Mouse (Mus musculus) embryonic facial prominence, embryonic 10.5 days (tissue): Measurements from ENCODE around the gene Nuak1. TPM values are rescaled to one million over a fixed set of nuclear protein-coding genes. Genes with fewer than 3 reads are reported as not detected.

Experiments
- DNase-seq: peaks from one replicate; pipeline ENCODE4 v3.0.0-alpha.2; 2017; ENCODE audit warnings: low spot score
- H3K27ac ChIP-seq: fragments of 300-500 bp; sonication (generic); replicated peaks from 2 replicates; pipeline ENCODE4 v1.5.1; 2016; ENCODE audit warnings: mild to moderate bottlenecking
- H3K27me3 ChIP-seq: fragments of 300-500 bp; sonication (generic); replicated peaks from 2 replicates; pipeline ENCODE4 v1.6.1; 2016; ENCODE audit warnings: low read depth, mild to moderate bottlenecking; ENCODE audit not compliant: poor library complexity, severe bottlenecking
- H3K36me3 ChIP-seq: fragments of 300-500 bp; sonication (generic); replicated peaks from 2 replicates; pipeline ENCODE4 v1.6.1; 2016; ENCODE audit warnings: mild to moderate bottlenecking, moderate library complexity
- H3K4me1 ChIP-seq: fragments of 300-500 bp; sonication (generic); 2 replicates; pipeline ENCODE4 v1.6.1; 2016
- H3K4me3 ChIP-seq: fragments of 300-500 bp; sonication (generic); 2 replicates; pipeline ENCODE4 v1.5.1; 2016; ENCODE audit warnings: mild to moderate bottlenecking, moderate library complexity
- H3K9me3 ChIP-seq: fragments of 300-500 bp; sonication (generic); 2 replicates; pipeline ENCODE4 v1.6.1; 2016; ENCODE audit warnings: mild to moderate bottlenecking
- WGBS: fragments of 180-500 bp; shearing (Covaris S2); methylation state at CpG from one replicate; pipeline ENCODE4 v1.1.7; 2016; 5-methylcytosine and 5-hydroxymethylcytosine counted together
- polyA plus RNA-seq: library from polyadenylated mRNA; unstranded; fragments of >200 nt; fragmentation: Nextera tagmentation; extraction: Ambion mirVana; gene quantifications from 2 replicates; pipeline ENCODE4 v1.2.1, GENCODE M21; 2016

Gene Nuak1
- polyA plus RNA-seq, 1 experiment from 2014 or later, result 2.7 TPM

GRCm38 (mm10) chr10:84467555-84468164, 27.3 kb upstream of the Nuak1 start:
- peak overlapping the region; percentile 65 for H3K27ac ChIP-seq
- H3K36me3 ChIP-seq, result no peaks in the 10 kb centered on the region
- no peaks in the 10 kb centered on the region for H3K27me3 ChIP-seq
- peaks cover 46% of the 10 kb centered on the region for H3K4me1 ChIP-seq
- no peak overlapping the region for H3K4me3 ChIP-seq
- peak; percentile 67 for DNase-seq
- H3K9me3 ChIP-seq, result no peaks in the 10 kb centered on the region
- 18% methylated on average over 6 of the region's 6 CpGs for WGBS

- 48% methylated on average over 4 of the region's 4 CpGs for WGBS
- DNase-seq, result no peak
- H3K4me1 ChIP-seq, result peaks cover 51% of the 10 kb centered on the region
- no peaks in the 10 kb centered on the region for H3K27me3 ChIP-seq
- H3K27ac ChIP-seq, result no peak overlapping the region
- H3K36me3 ChIP-seq, result no peaks in the 10 kb centered on the region
- H3K4me3 ChIP-seq, result no peak overlapping the region
- no peaks in the 10 kb centered on the region for H3K9me3 ChIP-seq
Measured at GRCm38 (mm10) chr10:84465511-84465910, 25.1 kb upstream of the Nuak1 start.

GRCm38 (mm10) chr10:84460420-84461101, 20.2 kb upstream of the Nuak1 start:
- no peaks in the 10 kb centered on the region for H3K36me3 ChIP-seq
- no peak overlapping the region for H3K4me3 ChIP-seq
- no peaks in the 10 kb centered on the region for H3K9me3 ChIP-seq
- H3K4me1 ChIP-seq, result peaks cover 27% of the 10 kb centered on the region
- WGBS, result 76% methylated on average over 8 of the region's 8 CpGs
- DNase-seq, result no peak
- H3K27ac ChIP-seq, result no peak overlapping the region
- H3K27me3 ChIP-seq, result no peaks in the 10 kb centered on the region

GRCm38 (mm10) chr10:84458094-84458493, 17.7 kb upstream of the Nuak1 start:
- H3K4me1 ChIP-seq, result peaks cover 13% of the 10 kb centered on the region; the same call in 1 of the 2 replicates
- 76% methylated on average over 5 of the region's 5 CpGs for WGBS
- no peaks in the 10 kb centered on the region for H3K36me3 ChIP-seq
- DNase-seq, result no peak
- no peak overlapping the region for H3K4me3 ChIP-seq
- no peak overlapping the region for H3K27ac ChIP-seq
- no peaks in the 10 kb centered on the region for H3K27me3 ChIP-seq
- H3K9me3 ChIP-seq, result no peaks in the 10 kb centered on the region

- Histone ChIP-seq H3K9me3 (no peaks in the 10 kb centered on the region), H3K27ac (no peak overlapping the region), H3K4me1 (peaks cover 13% of the 10 kb centered on the region; the same call in 1 of the 2 replicates), H3K36me3 (no peaks in the 10 kb centered on the region), H3K4me3 (no peak overlapping the region), H3K27me3 (no peaks in the 10 kb centered on the region)
- 85% methylated on average over 9 of the region's 9 CpGs for WGBS
- DNase-seq, result no peak
Measured at GRCm38 (mm10) chr10:84457539-84457938, 17.1 kb upstream of the Nuak1 start.

- DNase-seq, result no peak
- no peak overlapping the region for H3K27ac ChIP-seq
- peaks cover 15% of the 10 kb centered on the region; the same call in 1 of the 2 replicates for H3K4me1 ChIP-seq
- no peak overlapping the region for H3K4me3 ChIP-seq
- H3K9me3 ChIP-seq, result no peaks in the 10 kb centered on the region
- H3K27me3 ChIP-seq, result no peaks in the 10 kb centered on the region
- no peaks in the 10 kb centered on the region for H3K36me3 ChIP-seq
- 73% methylated on average over 9 of the region's 9 CpGs for WGBS
Measured at GRCm38 (mm10) chr10:84456632-84457320, 16.4 kb upstream of the Nuak1 start.

- H3K36me3 ChIP-seq, result no peaks in the 10 kb centered on the region
- no peak overlapping the region for H3K27ac ChIP-seq
Measured at GRCm38 (mm10) chr10:84451883-84452282, 11.5 kb upstream of the Nuak1 start.

GRCm38 (mm10) chr10:84450654-84451053, 10.3 kb upstream of the Nuak1 start:
- H3K4me1 ChIP-seq, result peaks cover 42% of the 10 kb centered on the region
- WGBS, result 3% methylated on average over 10 of the region's 10 CpGs

More at GRCm38 (mm10) chr10:84451883-84452282, 11.5 kb upstream of the Nuak1 start:
- Histone ChIP-seq H3K4me3 (no peak overlapping the region), H3K4me1 (peaks cover 39% of the 10 kb centered on the region), H3K9me3 (no peaks in the 10 kb centered on the region), H3K27me3 (no peaks in the 10 kb centered on the region)
- WGBS, result 69% methylated on average over 4 of the region's 4 CpGs
- no peak for DNase-seq

GRCm38 (mm10) chr10:84449733-84450132, 9.3 kb upstream of the Nuak1 start:
- no peak for DNase-seq
- no peaks in the 10 kb centered on the region for H3K27me3 ChIP-seq
- no peak overlapping the region for H3K4me3 ChIP-seq
- WGBS, result 72% methylated on average over 8 of the region's 8 CpGs
- no peaks in the 10 kb centered on the region for H3K36me3 ChIP-seq
- H3K9me3 ChIP-seq, result no peaks in the 10 kb centered on the region
- H3K27ac ChIP-seq, result no peak overlapping the region; the same call in 1 of the 2 replicates
- H3K4me1 ChIP-seq, result peaks cover 49% of the 10 kb centered on the region

More at GRCm38 (mm10) chr10:84450654-84451053, 10.3 kb upstream of the Nuak1 start:
- Histone ChIP-seq H3K9me3 (no peaks in the 10 kb centered on the region), H3K36me3 (no peaks in the 10 kb centered on the region), H3K27me3 (no peaks in the 10 kb centered on the region), H3K27ac (0 out of 2 replicates have a peak overlapping the region, but pooled peaks have one; percentile 14), H3K4me3 (no peak overlapping the region)
- DNase-seq, result peak; percentile 86

- Histone ChIP-seq H3K27me3 (no peaks in the 10 kb centered on the region), H3K9me3 (no peaks in the 10 kb centered on the region), H3K27ac (peak overlapping the region; percentile 79), H3K4me1 (peaks cover 69% of the 10 kb centered on the region), H3K36me3 (no peaks in the 10 kb centered on the region), H3K4me3 (no peak overlapping the region)
- WGBS, result 16% methylated on average over 8 of the region's 8 CpGs
- DNase-seq, result peak; percentile 65
Measured at GRCm38 (mm10) chr10:84447411-84447821, 7.0 kb upstream of the Nuak1 start.

- Histone ChIP-seq H3K27me3 (no peaks in the 10 kb centered on the region), H3K9me3 (no peaks in the 10 kb centered on the region), H3K27ac (peak overlapping the region; percentile 79), H3K4me3 (no peak overlapping the region), H3K36me3 (no peaks in the 10 kb centered on the region), H3K4me1 (peaks cover 75% of the 10 kb centered on the region)
- DNase-seq, result no peak
- 81% methylated on average over 6 of the region's 6 CpGs for WGBS
Measured at GRCm38 (mm10) chr10:84446661-84447060, 6.3 kb upstream of the Nuak1 start.

- H3K36me3 ChIP-seq, result no peaks in the 10 kb centered on the region
- no peak overlapping the region for H3K4me3 ChIP-seq
- no peaks in the 10 kb centered on the region for H3K27me3 ChIP-seq
- H3K9me3 ChIP-seq, result no peaks in the 10 kb centered on the region
- WGBS, result 82% methylated on average over 9 of the region's 9 CpGs
- peaks cover 76% of the 10 kb centered on the region for H3K4me1 ChIP-seq
- DNase-seq, result no peak
- H3K27ac ChIP-seq, result no peak overlapping the region
Measured at GRCm38 (mm10) chr10:84444396-84444795, 4.0 kb upstream of the Nuak1 start.
